In the genomic region with DNA sequence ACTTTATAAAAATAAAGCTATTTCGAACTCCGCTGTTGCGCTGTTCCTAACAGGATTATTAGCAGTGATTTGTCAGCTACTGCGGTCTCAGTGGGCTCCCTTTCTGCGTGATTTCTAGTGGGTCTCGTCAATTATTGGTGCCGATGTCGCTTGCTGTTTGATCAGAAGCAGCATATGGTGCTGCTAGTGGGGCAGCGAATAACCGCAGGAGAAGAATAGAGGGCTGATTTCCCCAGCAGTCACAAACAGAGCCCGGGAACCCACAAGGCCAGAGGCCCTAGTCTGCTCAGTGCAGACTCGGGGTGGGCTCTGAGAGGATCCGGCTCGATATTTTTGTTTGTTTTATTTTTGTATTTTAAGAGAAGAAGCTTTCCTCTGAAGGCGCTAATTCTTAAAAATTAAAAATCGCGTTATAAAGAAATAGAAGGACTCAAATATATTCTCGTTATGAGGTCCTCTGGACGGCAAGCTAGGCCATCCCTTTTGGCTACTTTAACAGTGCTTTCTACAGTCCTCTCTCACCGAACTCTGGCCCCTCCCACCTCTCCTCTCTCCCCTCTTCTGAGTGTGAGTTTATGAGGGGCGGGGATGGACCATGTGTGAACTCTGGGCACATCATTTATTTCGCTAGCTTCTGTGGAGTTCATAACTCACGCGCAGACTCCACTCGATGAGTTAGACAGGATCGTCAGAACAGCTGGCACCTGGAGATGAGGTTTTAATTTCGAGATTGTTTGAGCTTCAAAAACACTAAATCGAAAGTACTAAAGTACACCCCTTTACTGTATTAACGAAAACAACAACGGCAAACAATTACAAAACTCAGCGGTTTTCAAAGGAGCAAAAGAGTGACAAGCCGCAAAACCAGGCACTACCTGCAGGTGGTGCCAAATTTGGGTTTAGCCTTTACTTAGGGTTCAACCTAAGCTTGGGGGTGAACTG, we compare ENCODE assay signal across 9 mouse cellular contexts. TPM values are rescaled to one million over a fixed set of nuclear protein-coding genes. Genes with fewer than 3 reads are reported as not detected.
A peak's percentile ranks its signal among the peaks of the same experiment; 100 is the strongest.
DNase-seq lines count a peak whose midpoint lies in the region; ATAC-seq and TF ChIP-seq lines count a peak whose summit lies in the region.
"Had no signal": no experiment of that assay in that cellular context is flagged by ENCODE, and none has a peak within 500 bp of the region (broad histone marks: within the 10 kb centered on the region; RNA-seq: fewer than 3 reads in every experiment).

No protein-coding gene starts in this region.

- no peak for ATAC-seq in forebrain, embryonic 15.5 days (replicated peaks)
- ATAC-seq in kidney, postnatal 0 days (replicated peaks; ENCODE audit: low FRiP score, low read depth) = no peak
- no peak for ATAC-seq in monocyte, adult 5-6 weeks (replicated peaks; ENCODE audit: insufficient number of reproducible peaks, low FRiP score, low TSS enrichment, poor library complexity, severe bottlenecking)

- H3K27ac ChIP-seq in forebrain, embryonic 10.5 days = no peak overlapping the region
- no peak overlapping the region for H3K27ac ChIP-seq in forebrain, embryonic 15.5 days (replicated peaks)
- H3K27ac ChIP-seq in kidney, postnatal 0 days = peak overlapping the region; percentile 47

- H3K9me3 ChIP-seq in forebrain, embryonic 10.5 days = no peaks in the 10 kb centered on the region
- H3K9me3 ChIP-seq in forebrain, embryonic 15.5 days = no peaks in the 10 kb centered on the region
- no peaks in the 10 kb centered on the region for H3K9me3 ChIP-seq in kidney, postnatal 0 days (replicated peaks; ENCODE audit: low read length)

- no peak overlapping the region for H3K4me2 ChIP-seq in forebrain, embryonic 15.5 days (replicated peaks)
- peak overlapping the region; percentile 68 for H3K4me2 ChIP-seq in kidney, postnatal 0 days (ENCODE audit: low read length)

- H3K4me1 ChIP-seq in forebrain, embryonic 10.5 days = peaks cover 49% of the 10 kb centered on the region
- peaks cover 29% of the 10 kb centered on the region for H3K4me1 ChIP-seq in forebrain, embryonic 15.5 days
- H3K4me1 ChIP-seq in kidney, postnatal 0 days (replicated peaks; ENCODE audit: insufficient read depth, low read length) = 0 out of 2 replicates have a peak, but pooled peaks cover 4% of the 10 kb centered on the region

- peak overlapping the region; percentile 27; the same call in 1 of the 2 replicates for H3K4me3 ChIP-seq in forebrain, embryonic 10.5 days
- no peak overlapping the region for H3K4me3 ChIP-seq in forebrain, embryonic 15.5 days
- H3K4me3 ChIP-seq in kidney, postnatal 0 days (replicated peaks; ENCODE audit: low read depth, low read length) = peak overlapping the region; percentile 53
- H3K4me3 ChIP-seq: erythroblast, embryonic 14.5 days had no signal

- no peaks in the 10 kb centered on the region for H3K36me3 ChIP-seq in forebrain, embryonic 10.5 days (replicated peaks)
- no peaks in the 10 kb centered on the region for H3K36me3 ChIP-seq in forebrain, embryonic 15.5 days
- H3K36me3 ChIP-seq in kidney, postnatal 0 days (ENCODE audit: insufficient read depth, low read length) = no peaks in the 10 kb centered on the region

- peak; percentile 64 for TF ChIP-seq CTCF in kidney, postnatal 0 days (IDR thresholded peaks at IDR 0.05; ENCODE audit: low read depth)

- 1% methylated on average over 32 of the region's 32 CpGs for whole genome bisulfite sequencing in forebrain, embryonic 10.5 days
- 2% methylated on average over 32 of the region's 32 CpGs for WGBS in forebrain, embryonic 15.5 days
- 2% methylated on average over 32 of the region's 32 CpGs for WGBS in kidney, postnatal 0 days

- H3K27me3 ChIP-seq in forebrain, embryonic 10.5 days (ENCODE audit: poor library complexity, severe bottlenecking) = peaks cover 100% of the 10 kb centered on the region
- H3K27me3 ChIP-seq in forebrain, embryonic 15.5 days = peaks cover 75% of the 10 kb centered on the region
- peaks cover 58% of the 10 kb centered on the region for H3K27me3 ChIP-seq in kidney, postnatal 0 days (ENCODE audit: insufficient read depth, low read length)

- peak; percentile 43 for DNase-seq in forebrain, embryonic 10.5 days (ENCODE audit: extremely low spot score, low spot score)
- peak; percentile 26 for DNase-seq in thymus, postnatal 25 days
- no peak for DNase-seq in thymus, adult 18-20 months
- peak; percentile 68 for DNase-seq in kidney, postnatal 0 days (ENCODE audit: low spot score)
- peak; percentile 76 for DNase-seq in retina, embryonic 14.5 days (ENCODE audit: low spot score)
- no peak for DNase-seq in lung, postnatal 14 days

- H3K9ac ChIP-seq in forebrain, embryonic 15.5 days (replicated peaks) = no peak overlapping the region
- H3K9ac ChIP-seq in kidney, postnatal 0 days (ENCODE audit: low read depth, low read length) = peak overlapping the region; percentile 77

RNA-seq across cellular contexts. Expression of a gene that starts 3.2 kb away (rescaled TPM):
- polyA plus RNA-seq in forebrain, embryonic 10.5 days (2016; fragmentation: Nextera tagmentation; extraction: Ambion mirVana) = 0.86 and 1.8 TPM in 2 replicates
- polyA plus RNA-seq in forebrain, embryonic 15.5 days (2015; fragmentation: Nextera tagmentation; extraction: Ambion mirVana) = 0.64 and 1.8 TPM in 2 replicates
- polyA plus RNA-seq in kidney, postnatal 0 days (2015; fragmentation: Nextera tagmentation; extraction: Ambion mirVana) = 9.5 TPM in 2 replicates
- total RNA-seq in monocyte, adult 5-6 weeks (2017) = not detected in 3 replicates
- polyA plus RNA-seq: erythroblast, embryonic 14.5 days had no signal

Comparison
In these comparisons a context has a peak if more than half of its experiments do, and no peak if none do; other contexts are left out.
1. DNase-seq: peak in forebrain, embryonic 10.5 days (single experiment), thymus, postnatal 25 days (single experiment), kidney, postnatal 0 days (single experiment) and retina, embryonic 14.5 days (single experiment); none in thymus, adult 18-20 months (0 of 2) and lung, postnatal 14 days (single experiment).